Mouse (Mus musculus) heart, embryonic 14.5 days (tissue): ENCODE results near the gene Fbxl7. TPM values are rescaled to one million over a fixed set of nuclear protein-coding genes. Genes with fewer than 3 reads are reported as not detected.

Experiments used
- ATAC-seq: fragments of 200-750 bp; cut with Nextera tagmentation; 2 replicates; pipeline ENCODE4 v1.8.0; 2017; ENCODE audit warnings: low read depth, moderate TSS enrichment; ENCODE audit not compliant: insufficient number of reproducible peaks, insufficient read depth, low FRiP score
- H3K27ac ChIP-seq, 2 experiments: fragments of 200-500 bp in 1 of 2; fragments of 300-500 bp in 1 of 2; sonication (generic) in 1 of 2; replicated peaks in 1 of 2; 2 replicates each; pipeline ENCODE4 v1.5.1; 2012 to 2014; ENCODE audit warnings: low read depth in 2 of 2, low read length in 2 of 2, control low read depth in 1 of 2, mild to moderate bottlenecking in 1 of 2, mixed read lengths in 1 of 2; ENCODE audit not compliant: control insufficient read depth in 1 of 2, insufficient read depth in 1 of 2
- H3K27me3 ChIP-seq: fragments of 300-500 bp; sonication (generic); 2 replicates; pipeline ENCODE4 v1.6.1; 2014; ENCODE audit warnings: mild to moderate bottlenecking, low read length, control low read depth; ENCODE audit not compliant: control insufficient read depth, insufficient read depth
- H3K36me3 ChIP-seq: fragments of 300-500 bp; sonication (generic); 2 replicates; pipeline ENCODE4 v1.6.1; 2014; ENCODE audit warnings: mild to moderate bottlenecking, control low read depth, low read length, mixed read lengths; ENCODE audit not compliant: control insufficient read depth, insufficient read depth
- H3K4me1 ChIP-seq, 2 experiments: fragments of 200-500 bp in 1 of 2; fragments of 300-500 bp in 1 of 2; sonication (generic) in 1 of 2; 2 replicates each; pipeline ENCODE4 v1.6.1; 2012 to 2014; ENCODE audit warnings: low read length in 2 of 2, control low read depth in 1 of 2, mixed read lengths in 1 of 2; ENCODE audit not compliant: control insufficient read depth in 2 of 2, insufficient read depth in 2 of 2
- H3K4me2 ChIP-seq: fragments of 300-500 bp; sonication (generic); 2 replicates; pipeline ENCODE4 v1.6.1; 2014; ENCODE audit warnings: mild to moderate bottlenecking, low read length
- H3K4me3 ChIP-seq, 2 experiments: fragments of 200-500 bp in 1 of 2; fragments of 300-500 bp in 1 of 2; sonication (generic) in 1 of 2; 2 replicates each; pipeline ENCODE4 v1.5.1; 2012 to 2014; ENCODE audit warnings: low read length in 2 of 2, mild to moderate bottlenecking in 2 of 2, control low read depth in 1 of 2, low read depth in 1 of 2, moderate library complexity in 1 of 2; ENCODE audit not compliant: control insufficient read depth in 1 of 2, insufficient read depth in 1 of 2
- H3K9ac ChIP-seq: fragments of 300-500 bp; sonication (generic); 2 replicates; pipeline ENCODE4 v1.6.1; 2014; ENCODE audit warnings: mild to moderate bottlenecking, low read length
- H3K9me3 ChIP-seq: fragments of 300-500 bp; sonication (generic); 2 replicates; pipeline ENCODE4 v1.6.1; 2016; ENCODE audit warnings: low read length, control low read depth; ENCODE audit not compliant: control insufficient read depth
- WGBS: fragments of 180-500 bp; shearing (Covaris S2); extraction: QIAGEN DNeasy Blood & Tissue Kit; methylation state at CpG from one replicate; pipeline ENCODE4 v1.1.7; 2014; 5-methylcytosine and 5-hydroxymethylcytosine counted together
- polyA plus RNA-seq: library from polyadenylated mRNA; unstranded; fragments of >200 nt; fragmentation: Nextera tagmentation; extraction: Ambion mirVana; gene quantifications from 2 replicates; pipeline ENCODE4 v1.2.1, GENCODE M21; 2014

Gene Fbxl7
- 12.6 and 13.1 TPM in 2 replicates for polyA plus RNA-seq

- H3K4me3 ChIP-seq, result peak within 1 kb of the TSS; percentile 77 to 86
- H3K4me1 ChIP-seq, result peaks cover 0 to 5% of the 10 kb centered on the region in 2 experiments; a peak in 1 of 4 replicates
- peak within 1 kb of the TSS; percentile 90 for H3K9ac ChIP-seq
- H3K27me3 ChIP-seq, result no peaks in the 10 kb centered on the region
- peak; percentile 89 for ATAC-seq
- peak within 1 kb of the TSS; percentile 87 to 90 for H3K27ac ChIP-seq
- no peaks in the 10 kb centered on the region for H3K36me3 ChIP-seq
- no peaks in the 10 kb centered on the region for H3K9me3 ChIP-seq
- under 1% methylated on average over 58 of the region's 58 CpGs for WGBS
- H3K4me2 ChIP-seq, result peak within 1 kb of the TSS; percentile 94
These were observed at the start of gene Fbxl7 for GRCm38 (mm10) chr15:26895251-26895711. Gene Fbxl7 (minus strand): TSS chr15:26895580.

- no peak for ATAC-seq
- no peak overlapping the region for H3K9ac ChIP-seq
- 72% methylated on average over 2 of the region's 2 CpGs for WGBS
These were observed 26.6 kb upstream of the Fbxl7 start for GRCm38 (mm10) chr15:26922026-26922425.

GRCm38 (mm10) chr15:26913427-26913826 is 18.0 kb upstream of the Fbxl7 start:
- Histone ChIP-seq H3K27ac (no peak overlapping the region), H3K36me3 (no peaks in the 10 kb centered on the region), H3K27me3 (no peaks in the 10 kb centered on the region), H3K4me2 (no peak overlapping the region), H3K4me3 (no peak overlapping the region), H3K9ac (no peak overlapping the region), H3K9me3 (no peaks in the 10 kb centered on the region), H3K4me1 (no peaks in the 10 kb centered on the region)
- ATAC-seq, result no peak

More at GRCm38 (mm10) chr15:26922026-26922425, 26.6 kb upstream of the Fbxl7 start:
- no peaks in the 10 kb centered on the region for H3K9me3 ChIP-seq
- no peak overlapping the region for H3K4me3 ChIP-seq
- H3K4me2 ChIP-seq, result no peak overlapping the region
- no peak overlapping the region for H3K27ac ChIP-seq
- no peaks in the 10 kb centered on the region for H3K27me3 ChIP-seq
- H3K4me1 ChIP-seq, result no peaks in the 10 kb centered on the region
- no peaks in the 10 kb centered on the region for H3K36me3 ChIP-seq

- no peaks in the 10 kb centered on the region for H3K9me3 ChIP-seq
- no peaks in the 10 kb centered on the region for H3K27me3 ChIP-seq
- peak overlapping the region; percentile 94 for H3K4me2 ChIP-seq
- under 1% methylated on average over 14 of the region's 14 CpGs for whole genome bisulfite sequencing
- no peak for ATAC-seq
- H3K4me1 ChIP-seq, result peaks cover 0 to 5% of the 10 kb centered on the region in 2 experiments; a peak in 1 of 4 replicates
- H3K9ac ChIP-seq, result peak overlapping the region; percentile 90
- peak overlapping the region; percentile 77 to 86 for H3K4me3 ChIP-seq
- H3K36me3 ChIP-seq, result no peaks in the 10 kb centered on the region
- H3K27ac ChIP-seq, result peak overlapping the region; percentile 87 to 90
These were observed 381 bp upstream of the Fbxl7 start for GRCm38 (mm10) chr15:26895761-26896160.

- peaks cover 0 to 5% of the 10 kb centered on the region in 2 experiments; a peak in 1 of 4 replicates for H3K4me1 ChIP-seq
- WGBS, result 0% methylated on average over 20 of the region's 28 CpGs
These were observed 565 bp downstream of the Fbxl7 start for GRCm38 (mm10) chr15:26894801-26895229.

GRCm38 (mm10) chr15:26894031-26894655 is 1.2 kb downstream of the Fbxl7 start:
- Histone ChIP-seq H3K4me1 (peaks cover 0 to 5% of the 10 kb centered on the region in 2 experiments; a peak in 1 of 4 replicates), H3K4me2 (peak overlapping the region; percentile 94), H3K9me3 (no peaks in the 10 kb centered on the region), H3K36me3 (no peaks in the 10 kb centered on the region), H3K4me3 (peak overlapping the region; percentile 77 to 86), H3K27ac (peak overlapping the region; percentile 80 to 90), H3K9ac (peak overlapping the region; percentile 90), H3K27me3 (no peaks in the 10 kb centered on the region)
- 2% methylated on average over 12 of the region's 12 CpGs for WGBS
- no peak for ATAC-seq

More at GRCm38 (mm10) chr15:26894801-26895229, 565 bp downstream of the Fbxl7 start:
- Histone ChIP-seq H3K9ac (peak overlapping the region; percentile 90), H3K9me3 (no peaks in the 10 kb centered on the region), H3K27me3 (no peaks in the 10 kb centered on the region), H3K4me2 (peak overlapping the region; percentile 94), H3K27ac (peak overlapping the region; percentile 80 to 90), H3K4me3 (peak overlapping the region; percentile 77 to 86), H3K36me3 (no peaks in the 10 kb centered on the region)
- peak; percentile 75 for ATAC-seq

- no peak for ATAC-seq
- Histone ChIP-seq H3K4me2 (peak overlapping the region; percentile 94), H3K27ac (peak overlapping the region in 1 of 2 experiments; percentile 22; a peak in 1 of 4 replicates), H3K4me1 (peaks cover 0 to 5% of the 10 kb centered on the region in 2 experiments; a peak in 1 of 4 replicates), H3K4me3 (peak overlapping the region; percentile 18 to 77; a peak in 2 of 4 replicates), H3K9ac (no peak overlapping the region), H3K27me3 (no peaks in the 10 kb centered on the region), H3K36me3 (no peaks in the 10 kb centered on the region), H3K9me3 (no peaks in the 10 kb centered on the region)
- WGBS, result 42% methylated on average over 4 of the region's 4 CpGs
These were observed 2.2 kb downstream of the Fbxl7 start for GRCm38 (mm10) chr15:26893136-26893535.
